Mouse (Mus musculus) testis, adult 2 months (tissue): ENCODE results near the gene Hdgfl3. TPM values are rescaled to one million over a fixed set of nuclear protein-coding genes. Genes with fewer than 3 reads are reported as not detected.

Source experiments
- H3K27ac ChIP-seq: fragments of 200-500 bp; 2 replicates; pipeline ENCODE4 v1.5.1; 2012; ENCODE audit warnings: low read depth, low read length; ENCODE audit not compliant: control insufficient read depth, insufficient read depth
- H3K27me3 ChIP-seq: fragments of 200-500 bp; 2 replicates; pipeline ENCODE4 v1.6.1; 2012; ENCODE audit warnings: mild to moderate bottlenecking, low read length, moderate library complexity; ENCODE audit not compliant: control insufficient read depth, insufficient read depth
- H3K36me3 ChIP-seq: fragments of 200-500 bp; 2 replicates; pipeline ENCODE4 v1.6.1; 2012; ENCODE audit warnings: mild to moderate bottlenecking, low read length; ENCODE audit not compliant: control insufficient read depth, insufficient read depth
- H3K4me1 ChIP-seq: fragments of 200-500 bp; 2 replicates; pipeline ENCODE4 v1.6.1; 2012; ENCODE audit warnings: low read length; ENCODE audit not compliant: control insufficient read depth, insufficient read depth
- H3K4me3 ChIP-seq: fragments of 200-500 bp; 2 replicates; pipeline ENCODE4 v1.5.1; 2012; ENCODE audit warnings: low read depth, mild to moderate bottlenecking, low read length, moderate library complexity, mixed read lengths; ENCODE audit not compliant: control insufficient read depth
- CTCF ChIP-seq: fragments of 200-500 bp; IDR thresholded peaks from 2 replicates; pipeline ENCODE4 v1.5.1; 2012; ENCODE audit warnings: low read depth, mild to moderate bottlenecking, inconsistent platforms, low read length, moderate library complexity; ENCODE audit not compliant: control insufficient read depth, insufficient read depth, insufficient replicate concordance
- POLR2A ChIP-seq: fragments of 200-500 bp; IDR thresholded peaks from 2 replicates; pipeline ENCODE4 v1.6.1; 2012; ENCODE audit warnings: low read depth, mild to moderate bottlenecking, inconsistent platforms, low read length, moderate library complexity; ENCODE audit not compliant: control insufficient read depth
- polyA plus RNA-seq: library from polyadenylated mRNA; depleted of rRNA; stranded (reverse); fragments of >200 nt; gene quantifications from 2 replicates; pipeline ENCODE4 v1.2.3, GENCODE M21; 2012

Hdgfl3 gene
- polyA plus RNA-seq, 1 experiment: 4.3 TPM

GRCm38 (mm10) chr7:81933061-81933600, 1.1 kb downstream of the Hdgfl3 start:
- TF ChIP-seq POLR2A: no peak
- no peak for TF ChIP-seq CTCF
- Histone ChIP-seq H3K4me1 (peaks cover 12% of the 10 kb centered on the region), H3K4me3 (peak overlapping the region; percentile 93), H3K36me3 (no peaks in the 10 kb centered on the region), H3K27me3 (no peaks in the 10 kb centered on the region), H3K27ac (peak overlapping the region; percentile 85)

DNA sequence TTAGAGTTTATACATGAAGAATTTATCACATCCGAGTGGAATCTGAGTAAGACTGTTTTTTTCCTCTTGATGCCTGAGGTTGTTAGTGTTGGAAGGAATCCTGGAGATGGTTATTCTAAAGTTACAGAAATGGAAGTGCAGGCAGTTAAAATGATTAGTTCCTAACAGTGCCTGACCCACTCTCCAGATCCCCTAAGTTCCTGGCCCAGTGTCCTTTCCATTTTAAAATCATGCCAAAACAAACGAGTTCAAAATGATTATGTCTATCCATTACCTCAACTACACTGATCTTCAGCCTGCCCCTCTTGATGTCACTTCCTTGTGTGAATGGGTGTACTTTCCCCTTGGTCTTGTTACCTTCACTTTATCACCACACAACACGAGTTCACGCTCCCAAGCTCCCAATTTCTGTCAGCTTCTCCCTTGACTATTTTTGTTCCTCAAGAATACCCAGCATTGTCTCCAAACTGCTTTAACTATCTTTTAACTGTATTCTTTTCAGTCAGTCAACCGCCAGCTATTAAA, 1.7 kb downstream of the Hdgfl3 start:
- peaks cover 12% of the 10 kb centered on the region for H3K4me1 ChIP-seq
- H3K36me3 ChIP-seq: no peaks in the 10 kb centered on the region
- H3K27ac ChIP-seq: peak overlapping the region; percentile 10; the same call in 1 of the 2 replicates
- TF ChIP-seq POLR2A (no peak), CTCF (no peak)
- no peaks in the 10 kb centered on the region for H3K27me3 ChIP-seq
- H3K4me3 ChIP-seq: peak overlapping the region; percentile 93; the same call in 1 of the 2 replicates

- Histone ChIP-seq H3K4me1 (peaks cover 3% of the 10 kb centered on the region), H3K27ac (no peak overlapping the region), H3K27me3 (no peaks in the 10 kb centered on the region), H3K36me3 (no peaks in the 10 kb centered on the region), H3K4me3 (no peak overlapping the region)
- no peak for TF ChIP-seq CTCF
These were observed 5.3 kb downstream of the Hdgfl3 start for GRCm38 (mm10) chr7:81928998-81929397.

DNA sequence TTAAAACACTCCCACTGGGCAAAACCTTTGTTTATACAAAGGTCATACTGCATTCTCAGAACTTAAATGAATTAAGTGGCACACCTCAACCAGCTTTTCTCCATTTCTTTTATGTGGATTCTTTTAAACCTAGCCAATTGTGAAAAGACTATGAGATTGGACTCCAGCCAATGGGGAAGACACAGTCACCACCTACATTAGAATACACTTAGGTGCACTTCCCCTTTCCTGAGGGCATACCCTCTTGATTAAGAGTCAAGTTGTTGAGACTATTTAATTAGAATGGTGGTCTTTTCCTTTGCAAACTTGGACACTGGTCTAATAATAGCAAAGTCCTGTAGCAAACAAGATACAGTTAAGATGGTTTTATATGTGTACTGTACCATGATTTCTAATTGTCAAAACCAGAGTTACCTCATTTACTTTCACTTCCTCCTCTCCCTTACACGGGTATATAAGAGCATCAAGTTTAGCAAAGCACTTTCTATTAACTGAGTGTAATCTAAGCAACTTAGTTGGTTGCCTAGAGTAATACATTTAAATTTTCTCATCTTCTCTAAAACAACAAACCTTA, 12.8 kb downstream of the Hdgfl3 start:
- H3K27ac ChIP-seq: no peak overlapping the region
- H3K27me3 ChIP-seq: no peaks in the 10 kb centered on the region
- H3K4me1 ChIP-seq: no peaks in the 10 kb centered on the region
- TF ChIP-seq POLR2A: no peak
- TF ChIP-seq CTCF: no peak
- no peak overlapping the region for H3K4me3 ChIP-seq
- H3K36me3 ChIP-seq: no peaks in the 10 kb centered on the region

GRCm38 (mm10) chr7:81920314-81920713, 14.0 kb downstream of the Hdgfl3 start:
- Histone ChIP-seq H3K36me3 (no peaks in the 10 kb centered on the region), H3K4me1 (no peaks in the 10 kb centered on the region), H3K27ac (no peak overlapping the region), H3K27me3 (no peaks in the 10 kb centered on the region), H3K4me3 (no peak overlapping the region)
- no peak for TF ChIP-seq POLR2A
- TF ChIP-seq CTCF: no peak

DNA sequence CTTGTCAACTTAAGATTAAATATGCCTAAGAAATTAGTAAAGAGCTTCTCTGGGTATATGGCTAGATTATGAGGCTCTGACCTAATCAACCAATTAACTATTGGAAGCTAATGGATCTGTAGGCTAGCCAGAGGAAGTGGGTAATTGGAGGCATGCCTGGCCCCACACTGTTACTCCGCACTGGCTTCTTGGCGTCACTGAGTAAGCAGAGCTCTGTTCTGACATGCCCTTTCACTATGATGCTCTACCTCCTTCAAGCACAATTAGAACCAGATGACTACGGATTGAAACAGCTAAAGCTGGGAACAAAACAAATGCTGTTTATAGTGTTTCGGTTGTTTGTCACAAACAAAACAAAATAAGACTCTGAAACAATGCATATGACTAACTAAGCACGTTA, 16.0 kb downstream of the Hdgfl3 start:
- no peaks in the 10 kb centered on the region for H3K27me3 ChIP-seq
- no peak overlapping the region for H3K27ac ChIP-seq
- H3K36me3 ChIP-seq: no peaks in the 10 kb centered on the region
- H3K4me1 ChIP-seq: no peaks in the 10 kb centered on the region
- no peak for TF ChIP-seq POLR2A
- no peak overlapping the region for H3K4me3 ChIP-seq

- no peak for TF ChIP-seq POLR2A
- Histone ChIP-seq H3K4me1 (no peaks in the 10 kb centered on the region), H3K27me3 (no peaks in the 10 kb centered on the region), H3K27ac (no peak overlapping the region), H3K4me3 (no peak overlapping the region), H3K36me3 (no peaks in the 10 kb centered on the region)
These were observed 29.3 kb downstream of the Hdgfl3 start for GRCm38 (mm10) chr7:81904926-81905325.
